Comparison of ENCODE assay signal across 8 mouse cellular contexts in the genomic region with DNA sequence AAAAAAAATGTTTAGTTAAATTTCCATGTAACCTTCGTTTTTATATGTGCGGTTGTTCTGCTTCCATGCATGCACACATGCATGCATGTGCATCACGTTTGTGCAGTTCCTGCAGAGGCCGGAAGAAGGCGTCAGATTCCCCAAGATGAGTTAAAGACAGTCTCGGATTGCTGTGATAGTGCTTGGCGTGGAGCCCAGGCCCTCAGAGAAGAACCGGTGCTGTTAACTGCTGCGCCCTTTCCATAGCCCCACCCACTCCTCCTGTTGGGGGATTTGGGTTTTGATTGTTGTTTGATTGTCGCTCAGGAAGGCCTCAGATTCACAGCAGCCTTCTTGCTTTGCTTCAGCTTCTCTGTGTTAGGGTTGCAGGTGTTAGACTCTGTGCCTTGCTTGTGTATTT. TPM values are rescaled to one million over a fixed set of nuclear protein-coding genes. Genes with fewer than 3 reads are reported as not detected.
DNase-seq lines count a peak whose midpoint lies in the region; ATAC-seq and TF ChIP-seq lines count a peak whose summit lies in the region.

No protein-coding gene starts in this region.

- peak; percentile 63 for ATAC-seq in heart, embryonic 15.5 days (replicated peaks; ENCODE audit: insufficient number of reproducible peaks, insufficient read depth, low FRiP score, low read depth)
- no peak for ATAC-seq in midbrain, postnatal 0 days (ENCODE audit: low FRiP score)
- no peak for ATAC-seq in erythroblast, adult 5-6 weeks (replicated peaks; ENCODE audit: low FRiP score, poor library complexity, severe bottlenecking)

- WGBS in heart, embryonic 15.5 days, result 26% methylated on average over 10 of the region's 10 CpGs
- 25% methylated on average over 10 of the region's 10 CpGs for WGBS in midbrain, postnatal 0 days

- H3K9ac ChIP-seq in heart, embryonic 15.5 days, result no peak overlapping the region
- no peak overlapping the region for H3K9ac ChIP-seq in midbrain, postnatal 0 days (replicated peaks; ENCODE audit: low read length, poor library complexity, severe bottlenecking)

- peaks cover 75% of the 10 kb centered on the region for H3K4me1 ChIP-seq in E14TG2a.4 (replicated peaks; ENCODE audit: low read depth, low read length)
- peaks cover 45% of the 10 kb centered on the region for H3K4me1 ChIP-seq in heart, embryonic 15.5 days (replicated peaks)
- peaks cover 8% of the 10 kb centered on the region for H3K4me1 ChIP-seq in midbrain, postnatal 0 days (ENCODE audit: insufficient read depth, low read length)

- TF ChIP-seq CTCF in E14TG2a.4 (conservative IDR thresholded peaks at IDR 0.05; ENCODE audit: low read length), result peak; percentile 42; the same call in 1 of the 2 replicates
- TF ChIP-seq CTCF in midbrain, postnatal 0 days (IDR thresholded peaks at IDR 0.05), result peak; percentile 43

- H3K4me2 ChIP-seq in heart, embryonic 15.5 days, result no peak overlapping the region
- no peak overlapping the region for H3K4me2 ChIP-seq in midbrain, postnatal 0 days (ENCODE audit: low read depth, low read length, poor library complexity, severe bottlenecking)

- peaks cover 33% of the 10 kb centered on the region for H3K36me3 ChIP-seq in E14TG2a.4 (ENCODE audit: insufficient read depth, low read length)
- peaks cover 25% of the 10 kb centered on the region for H3K36me3 ChIP-seq in heart, embryonic 15.5 days
- peaks cover 20% of the 10 kb centered on the region for H3K36me3 ChIP-seq in midbrain, postnatal 0 days (ENCODE audit: insufficient read depth, low read length)

- no peaks in the 10 kb centered on the region for H3K9me3 ChIP-seq in E14TG2a.4 (ENCODE audit: low read length)
- H3K9me3 ChIP-seq in heart, embryonic 15.5 days (replicated peaks), result no peaks in the 10 kb centered on the region
- no peaks in the 10 kb centered on the region for H3K9me3 ChIP-seq in midbrain, postnatal 0 days (ENCODE audit: low read length)

- DNase-seq in adrenal gland, adult (ENCODE audit: inconsistent age in 2 of 2, low spot score in 1 of 2), result peak; percentile 48 to 54
- no peak for DNase-seq in adrenal gland, adult 8-10 months
- DNase-seq in cerebellum, postnatal 14 days, result peak; percentile 67 to 83
- DNase-seq in kidney, postnatal 36 days, result peak; percentile 74 to 85
- peak; percentile 72 for DNase-seq in midbrain, postnatal 0 days (ENCODE audit: low spot score)

- no peaks in the 10 kb centered on the region for H3K27me3 ChIP-seq in E14TG2a.4 (ENCODE audit: insufficient read depth, low read length)
- H3K27me3 ChIP-seq in heart, embryonic 15.5 days, result no peaks in the 10 kb centered on the region
- no peaks in the 10 kb centered on the region for H3K27me3 ChIP-seq in midbrain, postnatal 0 days (ENCODE audit: insufficient read depth, low read length)

- no peak overlapping the region for H3K4me3 ChIP-seq in E14TG2a.4 (replicated peaks; ENCODE audit: low read length)
- H3K4me3 ChIP-seq in heart, embryonic 15.5 days, result no peak overlapping the region; the same call in 1 of the 2 replicates
- H3K4me3 ChIP-seq in midbrain, postnatal 0 days (ENCODE audit: low read depth, low read length), result no peak overlapping the region

- peak overlapping the region; percentile 80 for H3K27ac ChIP-seq in heart, embryonic 15.5 days
- H3K27ac ChIP-seq in midbrain, postnatal 0 days (ENCODE audit: low read depth, low read length), result peak overlapping the region; percentile 34; the same call in 1 of the 2 replicates

RNA-seq across cellular contexts. Expression of a gene that starts 10.7 kb away (rescaled TPM):
- 100 to 1,000 TPM in 2 of 4 experiments, 10 to 100 TPM in 2; 87.5 to 137 (median 109) TPM for total RNA-seq in adrenal gland, adult 8-10 months (2022)
- polyA plus RNA-seq in heart, embryonic 15.5 days (2015; fragmentation: Nextera tagmentation; extraction: Ambion mirVana), result 105 and 126 TPM in 2 replicates
- 509 and 579 TPM in 2 replicates for total RNA-seq in midbrain, postnatal 0 days (2014; rRNA removed)
- polyA plus RNA-seq in midbrain, postnatal 0 days (2015; fragmentation: Nextera tagmentation; extraction: Ambion mirVana), result 653 and 669 TPM in 2 replicates
- 3.8 and 13.1 TPM in 2 replicates for total RNA-seq in erythroblast, adult 5-6 weeks (2015; ENCODE audit: low replicate concordance)
- 12.9 and 21.9 TPM in 2 replicates for total RNA-seq in erythroblast, adult 5-6 weeks (2017; ENCODE audit: low replicate concordance)

RNA-seq across cellular contexts. Expression of a gene that starts 44.4 kb away (rescaled TPM):
- 10 to 100 TPM; 17.5 to 22.1 (median 19.4) TPM for total RNA-seq in adrenal gland, adult 8-10 months (2022)
- polyA plus RNA-seq in heart, embryonic 15.5 days (2015; fragmentation: Nextera tagmentation; extraction: Ambion mirVana), result 3.8 and 7.8 TPM in 2 replicates
- total RNA-seq in midbrain, postnatal 0 days (2014; rRNA removed), result 4.1 and 5.4 TPM in 2 replicates
- 1.7 and 2.5 TPM in 2 replicates for polyA plus RNA-seq in midbrain, postnatal 0 days (2015; fragmentation: Nextera tagmentation; extraction: Ambion mirVana)
- total RNA-seq in erythroblast, adult 5-6 weeks (2015; ENCODE audit: low replicate concordance), result 1.7 and 1.9 TPM in 2 replicates
- 2.0 and 5.6 TPM in 2 replicates for total RNA-seq in erythroblast, adult 5-6 weeks (2017; ENCODE audit: low replicate concordance)

RNA-seq across cellular contexts. Expression of a gene that starts 44.7 kb away (rescaled TPM):
- total RNA-seq in adrenal gland, adult 8-10 months (2022), result 100 to 1,000 TPM; 113 to 145 (median 123) TPM
- 86.6 and 99.9 TPM in 2 replicates for polyA plus RNA-seq in heart, embryonic 15.5 days (2015; fragmentation: Nextera tagmentation; extraction: Ambion mirVana)
- total RNA-seq in midbrain, postnatal 0 days (2014; rRNA removed), result 30.6 and 30.9 TPM in 2 replicates
- 29.7 and 37.2 TPM in 2 replicates for polyA plus RNA-seq in midbrain, postnatal 0 days (2015; fragmentation: Nextera tagmentation; extraction: Ambion mirVana)
- 2.5 and 3.3 TPM in 2 replicates for total RNA-seq in erythroblast, adult 5-6 weeks (2015; ENCODE audit: low replicate concordance)
- 2.4 and 4.9 TPM in 2 replicates for total RNA-seq in erythroblast, adult 5-6 weeks (2017; ENCODE audit: low replicate concordance)

RNA-seq across cellular contexts. Expression of a gene that starts 56.2 kb away (rescaled TPM):
- total RNA-seq in adrenal gland, adult 8-10 months (2022), result 10 to 100 TPM; 65.7 to 82.3 (median 74.3) TPM
- 41.3 and 41.5 TPM in 2 replicates for polyA plus RNA-seq in heart, embryonic 15.5 days (2015; fragmentation: Nextera tagmentation; extraction: Ambion mirVana)
- 17.9 and 27.8 TPM in 2 replicates for total RNA-seq in midbrain, postnatal 0 days (2014; rRNA removed)
- 63.1 and 67.0 TPM in 2 replicates for polyA plus RNA-seq in midbrain, postnatal 0 days (2015; fragmentation: Nextera tagmentation; extraction: Ambion mirVana)
- total RNA-seq in erythroblast, adult 5-6 weeks (2015; ENCODE audit: low replicate concordance), result 10.6 and 13.4 TPM in 2 replicates
- 5.8 and 11.0 TPM in 2 replicates for total RNA-seq in erythroblast, adult 5-6 weeks (2017; ENCODE audit: low replicate concordance)

RNA-seq across cellular contexts. Expression of a gene that starts 56.2 kb away (rescaled TPM):
- 10 to 100 TPM; 39.2 to 41.7 (median 40.0) TPM for total RNA-seq in adrenal gland, adult 8-10 months (2022)
- 36.2 and 39.9 TPM in 2 replicates for polyA plus RNA-seq in heart, embryonic 15.5 days (2015; fragmentation: Nextera tagmentation; extraction: Ambion mirVana)
- 28.7 and 43.5 TPM in 2 replicates for total RNA-seq in midbrain, postnatal 0 days (2014; rRNA removed)
- 68.7 and 70.8 TPM in 2 replicates for polyA plus RNA-seq in midbrain, postnatal 0 days (2015; fragmentation: Nextera tagmentation; extraction: Ambion mirVana)
- 5.4 and 6.1 TPM in 2 replicates for total RNA-seq in erythroblast, adult 5-6 weeks (2015; ENCODE audit: low replicate concordance)
- total RNA-seq in erythroblast, adult 5-6 weeks (2017; ENCODE audit: low replicate concordance), result 5.8 and 7.2 TPM in 2 replicates
